Mouse (Mus musculus) heart, adult 2 months (tissue): Measurements from ENCODE around the gene Magi2.
"Not testable (repeated sequence)": the region's sequence is repeated elsewhere in the genome, so short reads cannot be mapped to it uniquely, and the experiment has no call there.

ENCODE experiments used
- CTCF ChIP-seq: fragments of 200-600 bp; IDR thresholded peaks from 2 replicates; pipeline ENCODE4 v1.8.1; 2022; ENCODE audit warnings: antibody characterized with exemption, mild to moderate bottlenecking, moderate library complexity
- EP300 ChIP-seq: fragments of 200-500 bp; IDR thresholded peaks from 2 replicates; pipeline ENCODE4 v1.6.1; 2011; ENCODE audit warnings: low read depth, low read length, control low read depth; ENCODE audit not compliant: insufficient read depth
- POLR2A ChIP-seq: fragments of 200-500 bp; IDR thresholded peaks from 2 replicates; pipeline ENCODE4 v1.6.1; 2011; ENCODE audit warnings: mild to moderate bottlenecking, low read depth, low read length, control low read depth; ENCODE audit not compliant: insufficient read depth

DNA sequence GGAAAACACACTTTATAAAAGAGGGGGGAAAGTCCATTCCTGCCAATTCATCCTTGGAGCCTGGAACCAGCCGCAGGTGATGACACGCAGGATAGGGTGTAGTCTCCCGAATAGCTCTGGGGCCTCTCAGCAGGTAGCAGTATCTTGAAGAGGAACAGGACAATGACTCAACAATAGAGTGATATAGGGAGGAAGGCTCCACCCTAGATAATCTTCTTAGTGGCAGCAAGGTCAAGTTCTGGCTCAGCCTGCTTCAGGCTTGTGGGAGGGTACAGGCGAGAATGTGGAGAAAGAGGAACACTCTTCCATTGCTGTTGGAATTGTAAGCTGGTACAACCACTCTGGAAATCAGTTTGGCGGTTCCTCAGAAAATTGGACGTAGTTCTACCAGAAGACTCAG is 1484.0 kb downstream of the Magi2 start:
- not testable (repeated sequence) for TF ChIP-seq EP300, CTCF, POLR2A
